In the genomic region with DNA sequence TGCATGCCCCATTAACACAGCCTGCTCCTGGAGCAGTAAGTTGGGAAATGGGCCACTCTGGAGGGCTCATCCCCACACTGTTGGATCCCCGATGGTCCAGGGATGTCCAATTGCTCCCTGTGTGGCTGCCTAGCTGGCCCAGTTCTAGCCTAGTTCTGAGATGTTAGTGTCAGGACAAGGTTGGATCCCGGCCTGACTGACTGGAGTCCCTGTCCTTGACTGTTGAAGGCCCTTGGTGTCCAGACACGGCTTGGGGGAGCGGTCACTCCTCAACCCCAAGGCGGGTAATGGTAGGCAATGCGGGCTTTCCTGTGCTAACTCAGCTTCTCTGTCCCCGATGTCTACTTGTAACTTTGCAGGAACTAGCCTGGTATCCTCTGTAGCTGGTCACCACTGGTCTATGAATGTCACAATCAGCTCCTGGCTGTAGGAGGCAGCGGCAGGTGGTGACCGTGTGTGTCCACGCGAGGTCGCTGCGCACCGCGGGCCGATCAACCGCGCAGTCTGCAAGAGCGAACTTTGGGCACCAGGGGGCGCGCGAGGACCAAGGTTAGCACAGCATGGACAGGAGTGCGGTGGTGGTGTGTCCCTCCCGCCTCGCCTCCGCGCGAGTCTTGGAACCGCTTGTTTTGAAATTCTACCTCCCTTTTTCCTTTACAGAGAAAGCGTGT, we compare ENCODE assay signal across 8 mouse cellular contexts. TPM values are rescaled to one million over a fixed set of nuclear protein-coding genes. Genes with fewer than 3 reads are reported as not detected.
DNase-seq lines count a peak whose midpoint lies in the region; ATAC-seq lines count a peak whose summit lies in the region.

No protein-coding gene starts in this region.

- peak; percentile 85 for DNase-seq in R1 (ENCODE audit: low read depth, low spot score)
- peak; percentile 98 for DNase-seq in cerebellum, postnatal 25 days
- peak; percentile 96 to 97 for DNase-seq in frontal cortex, postnatal 36 days (ENCODE audit: low spot score in 2 of 2)
- DNase-seq in layer of hippocampus, postnatal 36 days: peak; percentile 92 to 95
- peak; percentile 88 for DNase-seq in lung, postnatal 25 days (ENCODE audit: low spot score)
- DNase-seq in retina, embryonic 14.5 days (ENCODE audit: low spot score): peak; percentile 97
- DNase-seq in thymus, postnatal 36 days: peak; percentile 85 to 93

- H3K4me3 ChIP-seq in hindbrain, embryonic 15.5 days: no peak overlapping the region

- ATAC-seq in hindbrain, embryonic 15.5 days (ENCODE audit: low FRiP score, low read depth): peak; percentile 95

- peak overlapping the region; percentile 48 for H3K4me2 ChIP-seq in hindbrain, embryonic 15.5 days

- no peaks in the 10 kb centered on the region for H3K36me3 ChIP-seq in hindbrain, embryonic 15.5 days

- no peaks in the 10 kb centered on the region for H3K27me3 ChIP-seq in hindbrain, embryonic 15.5 days

- no peaks in the 10 kb centered on the region for H3K9me3 ChIP-seq in hindbrain, embryonic 15.5 days

- peaks cover 4% of the 10 kb centered on the region for H3K4me1 ChIP-seq in hindbrain, embryonic 15.5 days (replicated peaks)

- H3K9ac ChIP-seq in hindbrain, embryonic 15.5 days: no peak overlapping the region

- WGBS in hindbrain, embryonic 15.5 days: 14% methylated on average over 30 of the region's 30 CpGs

- H3K27ac ChIP-seq in hindbrain, embryonic 15.5 days (replicated peaks): no peak overlapping the region

RNA-seq across cellular contexts. Expression of gene Glrx3, which starts 40.7 kb away (rescaled TPM):
- polyA plus RNA-seq in hindbrain, embryonic 15.5 days (2015; fragmentation: Nextera tagmentation; extraction: Ambion mirVana): 273 TPM in 2 replicates
- total RNA-seq in layer of hippocampus, postnatal 36 days (2021): 100 to 1,000 TPM in 1 of 2 experiments, 10 to 100 TPM in 1; 99.8 to 104 TPM
